Mouse (Mus musculus) lung, postnatal 36 days (tissue): ENCODE measurements around the gene Tmem52.

Experiments used
- DNase-seq: peaks from one replicate; pipeline ENCODE4 v3.0.0; 2022; ENCODE audit warnings: mixed read lengths

Gene Tmem52

GRCm38 (mm10) chr4:155514810-155515209 is 45.9 kb downstream of the Tmem52 start:
- DNase-seq = no peak

GRCm38 (mm10) chr4:155517948-155518517 is 49.1 kb downstream of the Tmem52 start:
- DNase-seq = peak; percentile 34
